Mouse (Mus musculus) urinary bladder, adult 2 months (tissue): ENCODE results near the gene Olfr804. TPM values are rescaled to one million over a fixed set of nuclear protein-coding genes. Genes with fewer than 3 reads are reported as not detected.

ENCODE experiments used
- DNase-seq: peaks from one replicate; pipeline ENCODE4 v3.0.0; 2022; ENCODE audit warnings: low spot score
- polyA plus RNA-seq: library from polyadenylated mRNA; depleted of rRNA; stranded (reverse); fragments of >200 nt; gene quantifications from 2 replicates; pipeline ENCODE4 v1.2.3, GENCODE M21; 2012; rRNA removed

Gene Olfr804
- not detected in 2 replicates for polyA plus RNA-seq

- no peak for DNase-seq
These were observed at the start of gene Olfr804 for GRCm38 (mm10) chr10:129702910-129703309. Olfr804 (plus strand) TSS chr10:129703210.

DNA sequence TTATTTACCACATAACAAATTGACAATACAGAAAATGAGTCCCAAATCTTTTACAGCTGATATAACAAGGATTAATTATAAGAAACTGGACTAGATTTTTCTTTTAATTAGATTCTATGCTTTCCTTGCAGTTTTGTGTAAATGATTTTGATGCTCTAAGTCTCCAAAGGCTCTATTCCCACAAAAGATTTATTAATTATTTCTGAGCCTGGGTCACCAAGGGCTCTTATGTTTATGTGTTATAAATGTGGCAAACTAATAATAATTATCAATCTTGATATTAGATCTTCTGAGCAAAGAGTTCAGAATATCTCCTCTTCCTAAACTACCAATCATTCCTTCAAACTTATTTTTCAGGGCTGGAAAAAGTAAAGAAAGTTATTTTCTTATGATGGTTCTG is 45.6 kb upstream of the Olfr804 start, which contains the start of gene Olfr800:
TSS of gene Olfr800 (plus strand) at position 301 of the 400 bp plus-strand sequence.
- no peak for DNase-seq

DNA sequence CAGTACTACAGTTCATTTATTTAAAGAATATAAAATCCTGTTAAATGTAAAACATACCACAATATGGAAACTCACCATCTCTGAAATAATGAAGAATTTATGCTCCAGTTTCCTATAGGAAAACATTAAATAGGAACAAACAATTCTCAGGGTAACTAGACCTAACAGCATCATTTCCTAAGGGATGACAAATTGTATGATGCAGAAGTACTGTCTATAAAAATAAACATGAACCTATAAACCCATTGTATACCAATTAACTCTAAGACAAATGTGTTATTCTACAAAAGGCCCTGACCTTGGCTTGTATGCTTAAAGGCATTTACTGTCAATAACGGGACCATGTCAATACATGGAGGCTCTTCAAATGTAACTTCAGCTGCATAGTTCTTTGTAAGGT is 29.2 kb upstream of the Olfr804 start, which contains the start of gene Olfr801:
TSS of gene Olfr801 (minus strand) at position 101 of the 400 bp plus-strand sequence.
- no peak for DNase-seq

DNA sequence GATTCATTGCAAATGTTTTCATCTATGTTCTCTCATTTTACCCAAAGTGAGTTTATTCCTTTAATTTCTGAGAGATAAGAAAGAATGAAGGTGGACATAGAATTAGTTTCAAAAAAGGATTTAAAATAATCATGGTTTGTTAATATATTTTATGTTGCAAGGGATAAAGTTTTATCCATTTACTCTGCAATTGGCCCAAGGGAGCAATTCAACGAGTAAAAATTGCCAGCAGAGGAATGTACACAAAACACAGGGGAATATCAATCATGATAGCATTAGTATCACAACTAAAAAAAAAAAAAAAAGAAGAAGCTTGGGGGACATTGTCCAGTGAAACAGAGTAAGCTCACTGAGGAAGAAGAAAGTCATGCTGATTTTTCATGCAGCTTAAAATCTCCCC is 14.9 kb upstream of the Olfr804 start, which contains the start of gene Olfr802:
TSS of gene Olfr802 (minus strand) at position 101 of the 400 bp plus-strand sequence.
- no peak for DNase-seq

- DNase-seq: no peak
These were observed 8.8 kb upstream of the Olfr804 start, which contains the start of gene Olfr803 for GRCm38 (mm10) chr10:129694186-129694585. Olfr803 (minus strand) TSS chr10:129694286.

DNA sequence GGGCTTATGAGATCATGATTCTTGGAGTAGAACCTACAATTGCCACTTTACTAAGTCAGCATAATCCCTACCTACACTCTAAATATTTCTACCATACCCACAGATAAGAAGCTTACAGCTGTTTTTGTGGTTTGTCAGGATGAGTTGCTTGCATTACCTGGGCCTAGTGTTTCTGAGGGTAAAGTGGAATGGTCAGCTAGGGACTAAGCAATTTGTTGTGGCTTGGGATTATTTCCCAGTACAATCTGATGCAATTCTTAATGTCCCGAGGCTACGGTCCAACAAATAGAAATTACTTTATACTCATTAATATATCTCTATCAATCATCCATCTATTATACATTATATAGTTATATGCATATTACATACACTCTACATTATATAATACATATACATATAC is 26.3 kb downstream of the Olfr804 start, which contains the start of gene Olfr805:
TSS of gene Olfr805 (minus strand) at position 101 of the 400 bp plus-strand sequence.
- DNase-seq: no peak

- no peak for DNase-seq
These were observed 38.8 kb downstream of the Olfr804 start, which contains the start of gene Olfr806 for GRCm38 (mm10) chr10:129741821-129742220. Olfr806 (minus strand) TSS chr10:129741921.

- no peak for DNase-seq
These were observed 54.7 kb downstream of the Olfr804 start, which contains the start of gene Olfr807 for GRCm38 (mm10) chr10:129757693-129758092. Olfr807 (minus strand) TSS chr10:129757793.

Other genes starting within 250 kb of the Olfr804 start
- gene Olfr787, start 241.3 kb upstream of the Olfr804 start, polyA plus RNA-seq: not detected in 2 replicates
- gene Olfr788, start 232.2 kb upstream of the Olfr804 start, polyA plus RNA-seq: not detected in 2 replicates
- not detected in 2 replicates for gene Olfr789, start 218.5 kb upstream of the Olfr804 start, polyA plus RNA-seq
- gene Olfr790, start 204.7 kb upstream of the Olfr804 start, polyA plus RNA-seq: not detected in 2 replicates
- gene Olfr791, start 181.4 kb upstream of the Olfr804 start, polyA plus RNA-seq: not detected in 2 replicates
- not detected in 2 replicates for gene Olfr792, start 164.0 kb upstream of the Olfr804 start, polyA plus RNA-seq
- not detected in 2 replicates for gene Olfr794, start 135.6 kb upstream of the Olfr804 start, polyA plus RNA-seq
- not detected in 2 replicates for gene Olfr796, start 90.6 kb upstream of the Olfr804 start, polyA plus RNA-seq
- not detected in 2 replicates for gene Olfr798, start 75.3 kb upstream of the Olfr804 start, polyA plus RNA-seq
- not detected in 2 replicates for gene Olfr799, start 65.7 kb upstream of the Olfr804 start, polyA plus RNA-seq
- not detected in 2 replicates for gene Olfr800, start 45.5 kb upstream of the Olfr804 start, polyA plus RNA-seq
- not detected in 2 replicates for gene Olfr801, start 29.3 kb upstream of the Olfr804 start, polyA plus RNA-seq
- not detected in 2 replicates for gene Olfr802, start 15.0 kb upstream of the Olfr804 start, polyA plus RNA-seq
- not detected in 2 replicates for gene Olfr803, start 8.9 kb upstream of the Olfr804 start, polyA plus RNA-seq
- not detected in 2 replicates for gene Olfr805, start 26.2 kb downstream of the Olfr804 start, polyA plus RNA-seq
- gene Olfr806, start 38.7 kb downstream of the Olfr804 start, polyA plus RNA-seq: not detected in 2 replicates
- gene Olfr807, start 54.6 kb downstream of the Olfr804 start, polyA plus RNA-seq: not detected in 2 replicates
- gene Olfr808, start 62.3 kb downstream of the Olfr804 start, polyA plus RNA-seq: not detected in 2 replicates
- not detected in 2 replicates for gene Olfr809, start 71.4 kb downstream of the Olfr804 start, polyA plus RNA-seq
- gene Olfr810, start 91.7 kb downstream of the Olfr804 start, polyA plus RNA-seq: not detected in 2 replicates
- not detected in 2 replicates for gene Olfr811, start 101.2 kb downstream of the Olfr804 start, polyA plus RNA-seq
- gene Olfr812, start 142.9 kb downstream of the Olfr804 start, polyA plus RNA-seq: not detected in 2 replicates
- not detected in 2 replicates for gene Olfr813, start 152.2 kb downstream of the Olfr804 start, polyA plus RNA-seq
- not detected in 2 replicates for gene Olfr814, start 176.6 kb downstream of the Olfr804 start, polyA plus RNA-seq
- gene Olfr815, start 202.7 kb downstream of the Olfr804 start, polyA plus RNA-seq: not detected in 2 replicates
- not detected in 2 replicates for gene Olfr816, start 212.4 kb downstream of the Olfr804 start, polyA plus RNA-seq
- gene Olfr818, start 245.9 kb downstream of the Olfr804 start, polyA plus RNA-seq: not detected in 2 replicates